Mouse (Mus musculus) limb, embryonic 14.5 days (tissue): Measurements from ENCODE around the gene Plxdc1. TPM values are rescaled to one million over a fixed set of nuclear protein-coding genes. Genes with fewer than 3 reads are reported as not detected.

Source experiments
- ATAC-seq: fragments of 200-750 bp; cut with Nextera tagmentation; 2 replicates; pipeline ENCODE4 v1.8.0; 2017; ENCODE audit warnings: low read depth, moderate number of reproducible peaks, moderate TSS enrichment; ENCODE audit not compliant: low FRiP score
- DNase-seq: peaks from one replicate; pipeline ENCODE4 v3.0.0-alpha.2; 2015; ENCODE audit warnings: low spot score
- H3K27ac ChIP-seq: fragments of 300-500 bp; sonication (generic); replicated peaks from 2 replicates; pipeline ENCODE4 v1.5.1; 2014; ENCODE audit warnings: low read depth, mild to moderate bottlenecking, low read length, moderate library complexity, mixed read lengths
- H3K27me3 ChIP-seq: fragments of 300-500 bp; sonication (generic); 2 replicates; pipeline ENCODE4 v1.6.1; 2014; ENCODE audit warnings: low read length, mixed read lengths; ENCODE audit not compliant: control insufficient read depth, insufficient read depth
- H3K36me3 ChIP-seq: fragments of 300-500 bp; sonication (generic); 2 replicates; pipeline ENCODE4 v1.6.1; 2014; ENCODE audit warnings: mild to moderate bottlenecking, low read length, moderate library complexity, mixed read lengths; ENCODE audit not compliant: control insufficient read depth, insufficient read depth
- H3K4me1 ChIP-seq: fragments of 300-500 bp; sonication (generic); 2 replicates; pipeline ENCODE4 v1.6.1; 2014; ENCODE audit warnings: antibody characterized with exemption, low read length, mixed read lengths; ENCODE audit not compliant: control insufficient read depth, insufficient read depth
- H3K4me2 ChIP-seq: fragments of 300-500 bp; sonication (generic); replicated peaks from 2 replicates; pipeline ENCODE4 v1.6.1; 2014; ENCODE audit warnings: low read depth, mild to moderate bottlenecking, low read length, moderate library complexity; ENCODE audit not compliant: severe bottlenecking
- H3K4me3 ChIP-seq: fragments of 300-500 bp; sonication (generic); replicated peaks from 2 replicates; pipeline ENCODE4 v1.5.1; 2014; ENCODE audit warnings: low read length
- H3K9ac ChIP-seq: fragments of 300-500 bp; sonication (generic); 2 replicates; pipeline ENCODE4 v1.6.1; 2014; ENCODE audit warnings: mild to moderate bottlenecking, low read depth, low read length, moderate library complexity; ENCODE audit not compliant: severe bottlenecking
- H3K9me3 ChIP-seq: fragments of 300-500 bp; sonication (generic); 2 replicates; pipeline ENCODE4 v1.6.1; 2016; ENCODE audit warnings: low read length; ENCODE audit not compliant: control insufficient read depth
- POLR2A ChIP-seq: fragments of 200-500 bp; IDR thresholded peaks from 2 replicates; pipeline ENCODE4 v1.8.0; 2012; ENCODE audit warnings: inconsistent platforms, mild to moderate bottlenecking, moderate library complexity, borderline replicate concordance; ENCODE audit not compliant: insufficient read depth, insufficient read length; ENCODE audit errors: extremely low read depth
- WGBS: fragments of 180-500 bp; shearing (Covaris S2); extraction: QIAGEN DNeasy Blood & Tissue Kit; methylation state at CpG from one replicate; pipeline ENCODE4 v1.1.7; 2014; 5-methylcytosine and 5-hydroxymethylcytosine counted together
- polyA plus RNA-seq, 2 experiments: library from polyadenylated mRNA; depleted of rRNA in 1 of 2; stranded (reverse) in 1 of 2; unstranded in 1 of 2; fragments of >200 nt; fragmentation: Nextera tagmentation in 1 of 2; extraction: Ambion mirVana in 1 of 2; gene quantifications; 2 replicates each; pipeline versions ENCODE4 v1.2.1 to v1.2.3; 2012 to 2014

The Plxdc1 gene
- 1.0 and 1.1 TPM in 2 replicates for polyA plus RNA-seq (2012; rRNA removed)
- polyA plus RNA-seq (2014; fragmentation: Nextera tagmentation; extraction: Ambion mirVana) = 1.1 and 1.7 TPM in 2 replicates

- Histone ChIP-seq H3K4me1 (peaks cover 8% of the 10 kb centered on the region; the same call in 1 of the 2 replicates), H3K9ac (peak within 1 kb of the TSS; percentile 60), H3K27ac (no peak within 1 kb of the TSS), H3K4me2 (peak within 1 kb of the TSS; percentile 88), H3K27me3 (peaks cover 26% of the 10 kb centered on the region), H3K4me3 (peak within 1 kb of the TSS; percentile 86), H3K9me3 (no peaks in the 10 kb centered on the region), H3K36me3 (no peaks in the 10 kb centered on the region)
- DNase-seq (no peak), ATAC-seq (no peak)
- TF ChIP-seq POLR2A = no peak
- whole genome bisulfite sequencing = 3% methylated on average over 49 of the region's 74 CpGs
Measured at GRCm38 (mm10) chr11:97985727-97986677, at the start of gene Plxdc1. Gene Plxdc1 (minus strand): TSS chr11:97986444.

GRCm38 (mm10) chr11:98035977-98036377 is 49.7 kb upstream of the Plxdc1 start:
- WGBS = 1% methylated on average over 17 of the region's 27 CpGs
- TF ChIP-seq POLR2A = no peak
- H3K4me1 ChIP-seq = peaks cover 13% of the 10 kb centered on the region
- no peaks in the 10 kb centered on the region for H3K9me3 ChIP-seq
- H3K4me2 ChIP-seq = peak overlapping the region; percentile 62
- peak overlapping the region; percentile 38 for H3K9ac ChIP-seq
- ATAC-seq (peak; percentile 27; the same call in 1 of the 2 replicates), DNase-seq (peak; percentile 53)
- H3K27me3 ChIP-seq = peaks cover 26% of the 10 kb centered on the region; the same call in 1 of the 2 replicates
- H3K36me3 ChIP-seq = peaks cover 4% of the 10 kb centered on the region
- H3K27ac ChIP-seq = no peak overlapping the region
- peak overlapping the region; percentile 35 for H3K4me3 ChIP-seq

- 33% methylated on average over 4 of the region's 4 CpGs for WGBS
- Histone ChIP-seq H3K4me3 (no peak overlapping the region), H3K27me3 (peaks cover 26% of the 10 kb centered on the region; the same call in 1 of the 2 replicates), H3K36me3 (peaks cover 16% of the 10 kb centered on the region), H3K9ac (no peak overlapping the region), H3K9me3 (no peaks in the 10 kb centered on the region), H3K27ac (no peak overlapping the region), H3K4me2 (no peak overlapping the region), H3K4me1 (peaks cover 13% of the 10 kb centered on the region)
- no peak for TF ChIP-seq POLR2A
- ATAC-seq (peak; percentile 60), DNase-seq (peak; percentile 54)
Measured at GRCm38 (mm10) chr11:98034840-98035239, 48.6 kb upstream of the Plxdc1 start.

GRCm38 (mm10) chr11:98034061-98034460 is 47.8 kb upstream of the Plxdc1 start:
- no peak for TF ChIP-seq POLR2A
- DNase-seq (no peak), ATAC-seq (no peak)
- Histone ChIP-seq H3K4me3 (no peak overlapping the region), H3K27me3 (peaks cover 26% of the 10 kb centered on the region; the same call in 1 of the 2 replicates), H3K27ac (no peak overlapping the region), H3K9ac (no peak overlapping the region), H3K4me1 (peaks cover 13% of the 10 kb centered on the region), H3K4me2 (no peak overlapping the region), H3K9me3 (no peaks in the 10 kb centered on the region), H3K36me3 (peaks cover 23% of the 10 kb centered on the region)
- 86% methylated on average over 5 of the region's 5 CpGs for WGBS

- TF ChIP-seq POLR2A = no peak
- H3K9ac ChIP-seq = no peak overlapping the region
- no peaks in the 10 kb centered on the region for H3K9me3 ChIP-seq
- H3K27ac ChIP-seq = no peak overlapping the region
- H3K36me3 ChIP-seq = peaks cover 35% of the 10 kb centered on the region
- DNase-seq (peak; percentile 93), ATAC-seq (0 out of 2 replicates have a peak, but pooled peaks have one; percentile 31)
- peaks cover 17% of the 10 kb centered on the region for H3K4me1 ChIP-seq
- H3K27me3 ChIP-seq = peaks cover 17% of the 10 kb centered on the region; the same call in 1 of the 2 replicates
- 9% methylated on average over 5 of the region's 5 CpGs for WGBS
- no peak overlapping the region for H3K4me3 ChIP-seq
- no peak overlapping the region for H3K4me2 ChIP-seq
Measured at GRCm38 (mm10) chr11:98031443-98031770, 45.2 kb upstream of the Plxdc1 start.
